Mouse (Mus musculus): ENCODE measurements at regions not wholly inside any gene's neighbourhood (a gene's known extent, or its start where the extent isn't known, plus 50 kb on each side); places are given as distances from the start of the nearest gene placed in this dataset.

- 65% methylated on average over 2 of the region's 2 CpGs for WGBS
- no peak overlapping the region for H3K9ac ChIP-seq
- H3K4me1 ChIP-seq (ENCODE audit: insufficient read depth) = no peaks in the 10 kb centered on the region
- DNase-seq = no peak
- no peak overlapping the region for H3K4me2 ChIP-seq (ENCODE audit: low read depth)
- TF ChIP-seq CTCF (IDR thresholded peaks at IDR 0.05; ENCODE audit: low read depth) = no peak
- no peak for ATAC-seq
- no peak overlapping the region for H3K27ac ChIP-seq (ENCODE audit: low read depth, low read length)
- no peaks in the 10 kb centered on the region for H3K27me3 ChIP-seq (ENCODE audit: insufficient read depth, low read length)
- no peaks in the 10 kb centered on the region for H3K36me3 ChIP-seq (ENCODE audit: insufficient read depth)
- no peak overlapping the region for H3K4me3 ChIP-seq (ENCODE audit: low read depth, low read length)
- no peaks in the 10 kb centered on the region for H3K9me3 ChIP-seq (ENCODE audit: low read length)
Measured at GRCm38 (mm10) chr9:71004631-71005030, 52.6 kb upstream of the Lipc start.
